Mouse (Mus musculus): ENCODE results near the gene Gm11487.
"Not testable (repeated sequence)": the region's sequence is repeated elsewhere in the genome, so short reads cannot be mapped to it uniquely, and the experiment has no call there.

Gm11487 gene

GRCm38 (mm10) chr4:73404972-73405371 is at the start of gene Gm11487:
Gm11487 (minus strand) TSS chr4:73405072.
- DNase-seq (ENCODE audit: low spot score in 2 of 2), result not testable (repeated sequence)

- peak; percentile 13 to 18 for DNase-seq (ENCODE audit: low spot score in 2 of 2)
Measured at GRCm38 (mm10) chr4:73444715-73445114, 39.8 kb upstream of the Gm11487 start.

GRCm38 (mm10) chr4:73442568-73442967 is 37.7 kb upstream of the Gm11487 start:
- DNase-seq (ENCODE audit: low spot score in 2 of 2), result no peak

GRCm38 (mm10) chr4:73425903-73426302 is 21.0 kb upstream of the Gm11487 start:
- DNase-seq (ENCODE audit: low spot score in 2 of 2), result no peak

GRCm38 (mm10) chr4:73423049-73423448 is 18.2 kb upstream of the Gm11487 start:
- no peak for DNase-seq (ENCODE audit: low spot score in 2 of 2)

GRCm38 (mm10) chr4:73366534-73366933 is 38.3 kb downstream of the Gm11487 start:
- no peak for DNase-seq (ENCODE audit: low spot score in 2 of 2)

Data from right cerebral cortex, adult 2 months (tissue).